Mouse (Mus musculus) embryonic fibroblast, embryonic 13.5 days (primary cell): Measurements from ENCODE around the gene Herpud1.

Experiments
- CTCF ChIP-seq: IDR thresholded peaks from 2 replicates; pipeline ENCODE4 v1.5.1; 2011; ENCODE audit warnings: mild to moderate bottlenecking, control low read depth, low read length, moderate library complexity, borderline replicate concordance; ENCODE audit not compliant: insufficient read depth
- POLR2A ChIP-seq: IDR thresholded peaks from 2 replicates; pipeline ENCODE4 v1.6.1; 2011; ENCODE audit warnings: low read depth, mild to moderate bottlenecking, control low read depth, low read length, moderate library complexity

DNA sequence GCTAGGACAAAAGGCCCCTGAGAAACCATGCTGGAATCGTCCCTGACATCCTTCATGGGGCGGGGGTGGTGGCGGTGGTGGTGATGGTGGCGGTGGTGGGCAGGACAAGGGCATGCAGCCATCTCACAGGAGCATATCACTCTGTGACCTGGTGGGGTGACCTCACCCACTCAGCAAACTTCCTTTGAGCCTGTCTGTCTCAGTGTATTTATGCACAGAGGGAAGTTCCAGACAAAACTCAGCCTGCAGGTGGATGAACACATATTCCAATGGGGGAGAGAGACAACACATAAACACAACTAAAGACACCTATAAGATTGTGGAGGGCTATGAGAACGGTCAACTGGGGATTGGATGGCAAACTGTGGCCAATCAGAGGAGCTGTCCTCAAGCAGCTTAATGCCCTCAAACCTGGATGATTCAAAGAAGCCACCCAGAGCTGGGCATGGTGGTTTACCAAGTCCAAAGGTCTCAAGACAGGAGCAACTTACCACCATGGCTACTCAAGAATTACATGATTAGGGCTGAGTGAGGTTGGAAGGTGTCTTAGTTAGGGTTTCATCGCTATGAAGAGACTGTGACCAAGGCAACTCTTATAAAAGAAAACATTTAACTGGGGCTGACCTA is 21.4 kb upstream of the Herpud1 start:
- TF ChIP-seq POLR2A (no peak), CTCF (no peak)
